Mouse (Mus musculus): ENCODE measurements around the gene Gm20518.

DNA sequence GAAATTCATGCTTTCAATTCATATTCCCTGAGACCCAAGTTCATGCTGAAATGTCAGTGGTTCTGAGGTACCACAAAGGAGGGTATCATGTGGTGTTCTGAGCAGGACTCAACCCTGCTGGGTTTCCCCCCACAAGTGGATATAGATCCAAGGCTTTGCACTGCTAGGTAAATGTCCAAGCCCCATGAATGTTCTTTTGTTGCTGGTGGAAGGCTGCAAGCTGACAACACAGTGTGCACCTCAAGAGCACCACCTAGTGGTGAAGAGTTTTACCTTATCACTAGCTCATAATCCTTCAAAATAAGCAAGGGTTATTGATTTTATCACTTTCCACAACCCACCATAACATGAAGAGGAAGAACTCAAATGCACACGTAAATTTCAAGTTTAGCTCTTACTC lies 42.5 kb downstream of the Gm20518 start:
- no peak for TF ChIP-seq RCOR1 (IDR thresholded peaks at IDR 0.05; ENCODE audit: low read depth, low read length)
- TF ChIP-seq MEF2A (IDR thresholded peaks at IDR 0.05; ENCODE audit: extremely low read depth, insufficient replicate concordance, low read depth, low read length, poor library complexity, severe bottlenecking), result no peak
- TF ChIP-seq POLR2A (IDR thresholded peaks at IDR 0.05; ENCODE audit: control insufficient read depth in 1 of 2, insufficient read depth in 1 of 2, low read depth in 1 of 2, low read length in 2 of 2, poor library complexity in 1 of 2), result no peak

Measured in MEL (cell line).